Mouse (Mus musculus): ENCODE results near the gene Arid3a. TPM values are rescaled to one million over a fixed set of nuclear protein-coding genes. Genes with fewer than 3 reads are reported as not detected.

The Arid3a gene
- polyA plus RNA-seq, 1 experiment from 2014 or later, result 2.9 TPM

- Histone ChIP-seq H3K27ac (no peak overlapping the region), H3K9me3 (no peaks in the 10 kb centered on the region), H3K9ac (peak overlapping the region; percentile 23), H3K36me3 (replicated peaks) (no peaks in the 10 kb centered on the region), H3K4me1 (peaks cover 35% of the 10 kb centered on the region), H3K27me3 (replicated peaks) (peaks cover 42% of the 10 kb centered on the region), H3K4me3 (peak overlapping the region; percentile 40), H3K4me2 (peak overlapping the region; percentile 56)
- no peak for ATAC-seq (replicated peaks)
- 13% methylated on average over 27 of the region's 27 CpGs for WGBS
Observed at GRCm38 (mm10) chr10:79987771-79988505, 61.1 kb downstream of the Arid3a start.

GRCm38 (mm10) chr10:79988506-79989271 is 61.8 kb downstream of the Arid3a start, which contains the start of gene Cnn2:
Cnn2 (plus strand) TSS chr10:79988584.
- Histone ChIP-seq H3K4me2 (peak within 1 kb of the TSS; percentile 56), H3K9ac (peak within 1 kb of the TSS; percentile 23), H3K27me3 (replicated peaks) (peaks cover 42% of the 10 kb centered on the region), H3K4me3 (peak within 1 kb of the TSS; percentile 40), H3K27ac (no peak within 1 kb of the TSS), H3K9me3 (no peaks in the 10 kb centered on the region), H3K36me3 (replicated peaks) (no peaks in the 10 kb centered on the region), H3K4me1 (peaks cover 27% of the 10 kb centered on the region)
- WGBS, result 2% methylated on average over 59 of the region's 59 CpGs
- no peak for ATAC-seq (replicated peaks)

GRCm38 (mm10) chr10:79989272-79989786 is 62.5 kb downstream of the Arid3a start:
- no peak overlapping the region for H3K27ac ChIP-seq
- H3K4me2 ChIP-seq, result peak overlapping the region; percentile 56; the same call in 1 of the 2 replicates
- no peak for ATAC-seq (replicated peaks)
- no peaks in the 10 kb centered on the region for H3K36me3 ChIP-seq (replicated peaks)
- no peaks in the 10 kb centered on the region for H3K9me3 ChIP-seq
- peak overlapping the region; percentile 40 for H3K4me3 ChIP-seq
- peaks cover 42% of the 10 kb centered on the region for H3K27me3 ChIP-seq (replicated peaks)
- WGBS, result 34% methylated on average over 8 of the region's 8 CpGs
- H3K9ac ChIP-seq, result no peak overlapping the region
- H3K4me1 ChIP-seq, result peaks cover 27% of the 10 kb centered on the region

- H3K4me2 ChIP-seq, result no peak overlapping the region
- no peak for ATAC-seq (replicated peaks)
- H3K36me3 ChIP-seq (replicated peaks), result no peaks in the 10 kb centered on the region
- WGBS, result 14% methylated on average over 15 of the region's 15 CpGs
- peaks cover 42% of the 10 kb centered on the region for H3K27me3 ChIP-seq (replicated peaks)
- no peaks in the 10 kb centered on the region for H3K9me3 ChIP-seq
- H3K9ac ChIP-seq, result no peak overlapping the region
- H3K4me1 ChIP-seq, result peaks cover 27% of the 10 kb centered on the region
- peak overlapping the region; percentile 10; the same call in 1 of the 2 replicates for H3K4me3 ChIP-seq
- no peak overlapping the region for H3K27ac ChIP-seq
Observed at GRCm38 (mm10) chr10:79989870-79990269, 63.0 kb downstream of the Arid3a start.

GRCm38 (mm10) chr10:79991099-79991498 is 64.3 kb downstream of the Arid3a start:
- no peak for ATAC-seq (replicated peaks)
- Histone ChIP-seq H3K27ac (no peak overlapping the region), H3K4me3 (no peak overlapping the region), H3K4me1 (peaks cover 30% of the 10 kb centered on the region), H3K36me3 (replicated peaks) (no peaks in the 10 kb centered on the region), H3K9me3 (no peaks in the 10 kb centered on the region), H3K4me2 (no peak overlapping the region), H3K9ac (no peak overlapping the region), H3K27me3 (replicated peaks) (peaks cover 42% of the 10 kb centered on the region)
- 53% methylated on average over 12 of the region's 12 CpGs for WGBS

GRCm38 (mm10) chr10:79991548-79991947 is 64.7 kb downstream of the Arid3a start:
- Histone ChIP-seq H3K4me3 (no peak overlapping the region), H3K36me3 (replicated peaks) (no peaks in the 10 kb centered on the region), H3K9me3 (no peaks in the 10 kb centered on the region), H3K9ac (no peak overlapping the region), H3K27me3 (replicated peaks) (peaks cover 42% of the 10 kb centered on the region), H3K27ac (no peak overlapping the region), H3K4me2 (no peak overlapping the region), H3K4me1 (peaks cover 28% of the 10 kb centered on the region)
- ATAC-seq (replicated peaks), result no peak
- 89% methylated on average over 6 of the region's 6 CpGs for WGBS

GRCm38 (mm10) chr10:79994397-79995115 is 67.7 kb downstream of the Arid3a start:
- ATAC-seq (replicated peaks), result no peak
- no peaks in the 10 kb centered on the region for H3K36me3 ChIP-seq (replicated peaks)
- no peak overlapping the region for H3K27ac ChIP-seq
- no peaks in the 10 kb centered on the region for H3K9me3 ChIP-seq
- peaks cover 25% of the 10 kb centered on the region for H3K4me1 ChIP-seq
- 87% methylated on average over 16 of the region's 16 CpGs for WGBS
- H3K27me3 ChIP-seq (replicated peaks), result peaks cover 13% of the 10 kb centered on the region
- no peak overlapping the region for H3K4me2 ChIP-seq
- H3K4me3 ChIP-seq, result no peak overlapping the region
- no peak overlapping the region for H3K9ac ChIP-seq

- Histone ChIP-seq H3K9me3 (no peaks in the 10 kb centered on the region), H3K9ac (no peak overlapping the region), H3K27ac (no peak overlapping the region), H3K4me1 (peaks cover 25% of the 10 kb centered on the region), H3K4me3 (peak overlapping the region; percentile 54; the same call in 1 of the 2 replicates), H3K36me3 (replicated peaks) (no peaks in the 10 kb centered on the region), H3K4me2 (peak overlapping the region; percentile 87; the same call in 1 of the 2 replicates), H3K27me3 (replicated peaks) (peaks cover 7% of the 10 kb centered on the region)
- no peak for ATAC-seq (replicated peaks)
- WGBS, result 92% methylated on average over 1 of the region's 1 CpGs
Observed at GRCm38 (mm10) chr10:79995636-79996035, 68.8 kb downstream of the Arid3a start.

- Histone ChIP-seq H3K4me3 (peak within 1 kb of the TSS; percentile 54), H3K9me3 (no peaks in the 10 kb centered on the region), H3K4me2 (peak within 1 kb of the TSS; percentile 87), H3K27me3 (replicated peaks) (peaks cover 4% of the 10 kb centered on the region; the same call in 1 of the 2 replicates), H3K9ac (peak within 1 kb of the TSS; percentile 50), H3K27ac (peak within 1 kb of the TSS; percentile 66), H3K4me1 (peaks cover 25% of the 10 kb centered on the region), H3K36me3 (replicated peaks) (no peaks in the 10 kb centered on the region)
- WGBS, result under 1% methylated on average over 34 of the region's 34 CpGs
- ATAC-seq (replicated peaks), result peak; percentile 85
Observed at GRCm38 (mm10) chr10:79996272-79997033, 69.6 kb downstream of the Arid3a start, which contains the start of gene Abca7. Abca7 (plus strand) TSS chr10:79996494.

- Histone ChIP-seq H3K9me3 (no peaks in the 10 kb centered on the region), H3K4me2 (peak overlapping the region; percentile 87), H3K4me3 (peak overlapping the region; percentile 54), H3K27me3 (replicated peaks) (peaks cover 11% of the 10 kb centered on the region; the same call in 1 of the 2 replicates), H3K9ac (peak overlapping the region; percentile 32; the same call in 1 of the 2 replicates), H3K4me1 (peaks cover 25% of the 10 kb centered on the region), H3K27ac (peak overlapping the region; percentile 66), H3K36me3 (replicated peaks) (no peaks in the 10 kb centered on the region)
- ATAC-seq (replicated peaks), result peak; percentile 74
- WGBS, result under 1% methylated on average over 35 of the region's 35 CpGs
Observed at GRCm38 (mm10) chr10:79997034-79997760, 70.4 kb downstream of the Arid3a start.
